Mouse (Mus musculus) testis, postnatal 14 days (tissue): ENCODE data around the gene Tspan8.
"Not testable (repeated sequence)": the region's sequence is repeated elsewhere in the genome, so short reads cannot be mapped to it uniquely, and the experiment has no call there.

Experiments used
- DNase-seq: peaks from one replicate; pipeline ENCODE4 v3.0.0; 2021; ENCODE audit warnings: low spot score

Tspan8 gene

DNA sequence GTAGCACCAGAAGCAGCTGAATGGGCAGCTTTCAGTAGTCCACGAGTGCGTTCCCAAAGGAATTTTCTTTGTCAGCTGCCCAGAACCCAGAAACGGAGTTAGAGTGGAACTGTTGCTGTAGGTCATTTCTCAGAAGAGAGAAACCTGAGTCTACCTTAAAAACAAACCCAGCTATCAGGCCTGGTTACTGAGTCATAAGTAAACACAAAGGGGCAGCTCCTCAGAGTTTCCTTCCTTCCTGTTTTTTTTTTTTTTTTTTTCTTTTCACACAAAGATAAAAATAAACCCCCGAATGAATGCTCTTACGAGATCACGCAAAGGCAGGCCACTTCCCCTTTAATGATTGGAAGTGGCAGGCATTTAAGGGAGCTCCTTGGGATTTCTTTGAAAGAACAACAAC, at the start of gene Tspan8:
TSS of gene Tspan8 (plus strand) at position 322 of the 400 bp plus-strand sequence.
- DNase-seq, result no peak

DNA sequence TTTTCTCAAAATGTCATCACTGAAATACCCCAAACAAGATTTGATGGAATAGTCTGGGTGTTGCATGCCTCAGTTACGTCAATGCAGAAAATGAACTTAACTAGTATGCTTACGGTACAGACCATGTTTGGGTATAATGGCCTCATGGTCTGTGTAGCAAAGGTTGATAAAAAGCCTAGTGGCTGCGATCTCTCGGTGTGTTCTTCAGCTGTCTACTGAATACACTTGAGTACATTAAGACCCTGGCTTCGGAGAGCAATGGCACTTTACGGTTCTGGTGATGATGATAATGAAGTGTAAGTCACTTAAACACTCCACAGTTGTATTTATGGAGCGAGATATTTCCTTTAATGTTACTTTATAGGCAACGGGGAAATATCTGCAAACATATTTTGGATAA, 46.6 kb upstream of the Tspan8 start:
- no peak for DNase-seq

DNA sequence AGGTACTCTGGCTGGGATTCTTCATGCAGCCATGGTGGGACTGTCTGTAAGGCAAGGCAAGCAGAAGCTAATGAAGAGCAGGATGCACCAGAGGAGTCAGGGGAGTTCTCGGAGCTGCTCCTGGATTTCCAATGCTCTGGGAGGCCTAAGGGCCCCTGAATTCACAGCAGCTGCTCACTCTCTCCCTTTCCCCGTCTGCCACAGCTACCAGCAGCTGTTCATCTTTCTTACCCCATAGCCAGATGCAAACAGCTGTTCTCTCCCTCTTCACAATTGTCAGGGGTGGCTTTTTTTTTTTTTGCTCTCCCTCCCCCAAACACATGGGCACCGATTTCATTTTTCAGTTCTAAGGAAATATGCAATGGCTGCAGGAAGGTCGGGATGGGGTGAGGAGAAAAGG, 42.2 kb upstream of the Tspan8 start:
- DNase-seq, result no peak

DNA sequence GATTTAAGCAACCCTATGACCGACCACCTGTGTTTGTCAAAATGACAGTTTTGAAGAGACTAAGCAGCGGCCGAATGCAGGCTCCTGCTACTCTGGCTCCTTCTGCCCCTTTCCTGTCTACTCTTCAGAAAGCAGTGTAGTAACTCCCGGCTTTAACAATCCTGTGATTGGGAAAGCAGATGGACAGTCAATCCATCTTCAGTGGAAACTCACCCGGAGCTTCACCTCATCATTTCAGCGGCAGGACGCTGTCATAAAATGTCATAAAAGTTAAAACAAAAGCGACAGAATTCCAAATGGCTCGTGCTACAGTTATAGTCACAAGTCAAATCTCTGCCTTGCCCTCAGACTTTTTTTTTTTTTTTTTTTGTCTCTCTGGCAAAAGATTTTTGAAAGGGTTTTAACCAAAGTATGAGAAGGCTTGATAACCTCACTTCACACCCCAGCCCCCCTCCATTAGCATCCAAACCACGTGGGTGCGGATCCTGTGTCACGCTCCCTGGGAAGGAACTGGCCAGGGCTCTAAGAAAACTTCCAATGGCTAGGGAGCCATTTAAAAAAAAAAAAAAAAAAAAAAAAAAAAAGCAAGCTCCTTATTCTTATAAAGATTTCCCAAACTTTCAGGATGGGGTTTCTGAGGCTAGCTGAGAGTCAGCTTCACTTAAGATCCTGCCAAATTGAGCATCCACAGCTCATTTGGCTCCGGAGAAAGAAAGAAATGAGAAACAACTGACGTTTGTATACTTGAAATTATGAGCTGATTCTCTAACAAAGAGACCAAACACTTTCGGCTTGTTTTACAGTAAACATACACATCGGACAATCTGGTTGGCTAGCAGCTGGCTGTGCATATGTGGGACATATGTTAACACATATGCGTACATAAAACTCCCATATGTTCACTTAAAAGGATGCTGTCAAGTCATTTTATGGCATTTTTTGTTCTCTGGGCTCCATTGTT, 40.4 kb upstream of the Tspan8 start:
- no peak for DNase-seq

DNA sequence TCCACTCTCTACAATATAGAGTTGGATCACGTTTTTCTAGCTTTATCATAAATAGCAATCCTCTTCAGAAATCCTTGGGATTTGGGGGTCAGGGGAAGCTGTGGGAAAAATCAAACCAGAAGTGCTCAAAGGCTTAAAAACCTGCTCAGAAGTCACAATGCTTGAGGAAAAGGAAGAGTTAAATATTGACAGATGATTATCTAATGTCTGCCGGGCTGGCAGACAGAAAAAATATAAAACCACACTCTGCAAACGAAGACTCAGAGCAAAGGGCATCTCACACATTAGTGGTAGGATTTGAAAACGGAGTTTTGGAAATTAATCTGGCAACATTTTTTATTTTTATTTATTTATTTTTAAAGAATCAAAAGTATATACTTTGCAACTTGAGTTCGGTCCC, 39.3 kb upstream of the Tspan8 start:
- no peak for DNase-seq

DNA sequence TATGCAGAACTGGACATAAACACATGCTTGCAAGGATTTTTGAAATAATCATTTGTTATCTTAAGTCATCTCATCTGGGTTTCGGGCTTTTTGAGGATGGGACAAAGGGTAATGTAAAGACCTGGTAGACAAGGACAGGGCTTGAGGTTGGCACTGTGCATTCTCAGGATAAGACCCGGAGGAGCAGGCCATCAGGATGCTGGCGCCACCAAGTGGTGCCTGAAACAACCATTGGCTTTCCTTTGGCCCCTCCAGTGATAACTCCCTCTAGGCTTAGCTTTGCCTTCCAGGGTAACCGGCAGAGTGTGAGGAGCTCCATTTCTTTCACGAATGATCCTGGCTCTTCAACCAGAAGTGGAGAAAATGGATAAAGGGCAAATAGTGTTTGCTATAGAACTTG, 38.0 kb upstream of the Tspan8 start:
- no peak for DNase-seq

DNA sequence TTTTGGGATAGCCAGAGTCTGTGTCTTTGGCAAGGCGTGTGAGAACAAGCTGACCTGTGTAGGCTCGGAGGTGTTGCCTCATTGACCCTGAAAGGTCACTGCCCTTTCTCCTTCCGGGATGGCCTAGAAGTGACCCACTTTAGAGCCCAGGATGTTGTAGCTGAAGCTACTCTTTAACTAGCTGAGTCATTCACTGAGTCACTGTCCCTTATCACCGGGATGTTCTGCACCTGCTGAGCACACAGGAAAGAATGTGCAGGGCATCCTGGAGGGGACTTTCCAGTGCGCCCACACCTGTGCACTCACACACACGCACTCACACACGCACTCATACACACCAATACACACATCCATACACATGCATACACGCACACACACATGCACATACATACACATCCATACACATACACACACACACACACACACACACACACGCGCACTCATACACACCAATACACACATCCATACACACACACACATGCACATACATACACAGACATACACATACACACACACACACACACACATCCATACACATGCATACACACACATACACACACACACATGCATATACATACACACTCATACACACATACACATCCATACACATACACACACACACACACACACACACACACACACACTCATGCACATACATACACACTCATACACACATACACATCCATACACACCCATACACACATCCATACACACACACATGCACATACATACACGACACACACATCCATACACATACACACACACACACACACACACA, 36.2 kb upstream of the Tspan8 start:
- DNase-seq, result no peak

DNA sequence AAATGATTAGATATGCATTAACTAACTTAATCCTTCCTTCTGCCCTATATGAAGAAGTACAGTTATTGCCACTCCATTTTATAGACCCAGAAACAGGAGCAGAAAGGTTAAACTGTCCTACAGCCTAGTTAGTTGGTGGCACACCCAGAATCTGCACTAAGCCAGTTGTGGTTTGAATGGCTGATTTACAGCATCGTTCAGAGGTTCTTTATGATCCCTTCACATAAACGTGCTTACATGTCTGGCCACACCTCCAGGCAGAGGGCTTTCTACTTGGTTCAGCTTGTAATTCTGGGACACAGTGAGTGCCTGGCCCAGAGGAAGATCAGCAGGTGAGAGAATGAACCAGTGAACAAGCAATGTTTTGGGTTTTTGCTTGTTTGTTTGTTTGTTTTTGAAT, 33.4 kb upstream of the Tspan8 start:
- DNase-seq, result no peak

DNA sequence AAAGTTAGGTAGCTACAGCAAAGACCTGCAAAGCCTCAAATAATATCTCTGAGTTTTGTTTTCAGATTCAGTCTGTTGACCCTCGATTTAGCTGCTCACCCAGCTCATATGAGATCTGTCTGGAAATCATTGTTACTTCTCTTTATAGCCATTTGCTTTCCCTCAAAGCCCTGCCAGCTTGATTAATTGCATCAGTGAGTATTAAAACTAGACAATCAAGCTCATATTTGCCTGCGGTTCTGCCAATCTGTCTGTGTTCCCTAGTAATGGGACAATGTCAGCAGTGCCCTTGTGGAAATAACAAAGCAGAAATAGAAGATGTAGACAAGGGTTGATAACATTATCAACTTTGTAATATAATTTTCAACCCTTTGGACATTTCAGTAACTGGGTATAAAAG, 25.8 kb upstream of the Tspan8 start:
- no peak for DNase-seq

DNA sequence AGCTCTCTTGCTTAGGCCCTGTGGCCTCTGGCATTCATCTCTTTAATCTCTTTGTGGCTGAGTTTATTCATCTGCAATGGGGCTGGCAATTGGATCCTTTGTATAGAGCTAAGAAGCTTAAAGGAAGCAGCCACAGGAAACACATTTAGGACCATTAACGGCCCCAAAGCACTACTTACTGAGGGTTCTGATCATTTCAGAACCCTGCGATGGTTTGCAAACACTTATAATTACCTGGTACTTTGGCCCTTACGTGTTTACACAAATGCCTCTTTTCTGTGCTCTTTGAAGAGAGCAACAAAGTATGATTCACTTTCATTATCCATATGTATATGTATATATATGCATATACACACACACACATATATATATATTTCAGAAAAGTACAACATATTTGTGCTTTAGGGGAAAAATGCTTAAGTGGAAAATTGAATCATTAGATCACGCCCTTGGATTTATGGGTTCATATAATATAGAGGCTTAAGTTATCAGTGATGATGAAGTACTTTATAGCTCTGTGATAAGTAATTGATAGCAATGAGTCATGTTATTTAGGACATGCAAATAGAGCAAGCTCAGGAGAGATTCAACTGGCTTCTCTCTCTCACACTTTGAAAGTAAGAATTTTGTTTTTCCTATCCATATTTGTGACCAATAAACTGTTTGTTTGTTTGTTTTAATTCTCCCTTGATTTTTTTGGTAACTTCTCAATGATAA, 20.4 kb upstream of the Tspan8 start:
- no peak for DNase-seq

DNA sequence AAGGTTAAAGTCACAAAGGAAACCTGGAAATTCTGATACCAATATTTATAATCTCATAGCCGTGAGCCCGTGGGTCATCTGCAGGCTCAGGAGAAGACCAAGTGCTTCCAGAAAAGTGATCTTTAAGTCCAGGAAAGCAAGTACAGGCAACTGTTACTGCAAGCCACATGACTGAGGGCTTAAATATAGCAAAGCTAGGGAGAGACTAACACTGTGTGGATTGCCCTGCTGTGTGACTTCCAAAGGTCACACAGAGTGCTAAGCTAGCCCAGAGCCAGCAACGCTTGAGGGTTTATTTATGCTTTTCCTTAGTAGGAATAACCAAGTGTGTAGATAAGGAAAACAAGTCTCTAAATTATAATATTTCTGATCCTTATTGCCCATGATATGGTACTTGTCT, 15.2 kb upstream of the Tspan8 start:
- no peak for DNase-seq

DNA sequence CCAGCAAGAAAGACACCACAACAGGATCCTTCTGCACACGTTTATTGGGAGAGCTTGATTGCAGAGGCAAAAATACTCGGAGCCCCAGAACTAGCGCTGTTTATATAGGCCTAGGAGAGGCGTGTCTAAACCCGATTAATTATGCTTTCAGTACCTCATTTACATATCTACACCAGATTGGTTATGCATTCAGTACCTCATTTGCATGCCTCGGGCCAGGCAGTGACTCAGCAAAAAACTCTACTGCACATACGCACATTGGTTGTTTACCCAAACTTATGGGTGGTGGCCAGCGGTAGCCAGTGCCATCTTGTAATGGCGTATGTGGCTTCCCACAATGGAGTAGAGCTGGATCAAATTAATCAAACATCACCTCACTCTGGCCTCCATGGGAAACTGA, 13.6 kb upstream of the Tspan8 start:
- DNase-seq, result not testable (repeated sequence)

DNA sequence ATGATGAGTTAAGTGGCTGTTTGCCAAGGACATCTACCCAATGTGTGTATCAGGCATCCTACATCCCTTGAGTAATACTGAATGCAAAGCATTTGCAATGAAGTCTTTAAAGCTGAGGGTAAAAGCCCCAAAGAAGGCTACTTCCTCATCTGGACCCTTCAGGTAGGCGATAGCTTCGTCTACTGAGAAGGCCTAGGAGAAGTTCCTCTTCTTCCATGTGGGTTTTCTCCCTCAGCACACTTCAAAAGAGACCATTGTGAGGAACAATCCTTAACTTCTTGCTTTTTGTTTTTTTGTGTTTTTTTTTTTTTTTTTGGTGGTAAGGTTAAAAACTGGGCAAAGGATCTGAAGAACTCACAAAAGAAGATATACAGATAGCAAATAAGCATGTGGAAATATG, 12.9 kb upstream of the Tspan8 start:
- DNase-seq, result no peak

DNA sequence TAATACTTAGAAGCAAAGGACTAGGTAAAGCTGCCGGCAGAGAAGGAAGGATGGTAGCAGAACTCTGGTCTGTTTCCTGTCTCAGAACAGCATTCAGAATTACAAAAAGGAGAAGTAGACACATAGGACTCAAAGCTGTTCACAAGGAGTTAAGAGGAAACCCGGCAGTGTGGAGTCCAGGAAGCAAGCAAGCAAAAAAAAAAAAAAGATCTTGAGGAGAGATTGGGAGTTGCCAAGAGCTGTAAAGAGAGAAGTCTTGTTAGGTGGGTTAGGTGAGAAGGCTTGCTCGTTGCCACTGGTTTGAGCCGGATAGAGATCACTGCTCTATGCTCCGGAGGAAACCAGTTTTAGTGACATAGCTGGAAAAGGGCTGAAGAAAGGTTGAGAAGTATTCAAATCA, 10.6 kb upstream of the Tspan8 start:
- no peak for DNase-seq

DNA sequence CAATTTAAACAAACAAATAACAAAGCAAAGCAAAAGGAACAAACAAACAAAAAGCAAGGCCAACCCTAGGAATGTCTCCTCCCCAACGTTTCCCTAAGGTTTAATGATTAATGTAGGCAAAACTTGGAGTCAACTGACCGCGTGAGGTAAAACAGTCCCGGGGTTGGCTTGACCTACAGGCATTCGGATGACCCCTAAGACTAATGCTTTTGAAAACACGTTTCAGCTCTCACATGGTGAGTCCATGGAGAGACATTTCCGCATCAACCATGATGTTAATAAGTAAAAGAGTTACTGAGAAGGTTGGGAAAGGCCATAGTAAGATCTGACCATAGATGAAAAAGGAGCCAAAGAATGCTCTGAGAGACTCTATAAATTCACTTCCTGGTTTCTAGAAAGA, 7.5 kb upstream of the Tspan8 start:
- DNase-seq, result no peak

DNA sequence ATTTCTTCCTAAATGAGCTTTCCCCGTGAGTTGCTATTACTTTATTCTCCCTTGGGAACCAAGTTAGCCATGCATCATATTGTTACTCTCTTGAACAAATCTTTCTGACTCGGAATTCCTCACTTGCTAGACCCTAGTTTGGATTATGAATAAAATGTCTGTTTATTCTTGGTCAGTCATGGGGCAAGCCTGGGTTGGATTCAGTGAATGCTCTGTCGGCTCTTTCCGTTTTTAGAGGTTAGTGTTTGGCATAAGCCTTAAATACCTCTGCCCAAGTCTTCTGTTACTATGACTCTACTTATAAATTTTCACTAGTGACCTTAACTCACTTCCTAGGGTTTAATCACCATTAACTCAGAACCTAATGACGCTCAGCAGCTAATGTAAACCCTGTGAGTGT, 5.1 kb upstream of the Tspan8 start:
- no peak for DNase-seq

DNA sequence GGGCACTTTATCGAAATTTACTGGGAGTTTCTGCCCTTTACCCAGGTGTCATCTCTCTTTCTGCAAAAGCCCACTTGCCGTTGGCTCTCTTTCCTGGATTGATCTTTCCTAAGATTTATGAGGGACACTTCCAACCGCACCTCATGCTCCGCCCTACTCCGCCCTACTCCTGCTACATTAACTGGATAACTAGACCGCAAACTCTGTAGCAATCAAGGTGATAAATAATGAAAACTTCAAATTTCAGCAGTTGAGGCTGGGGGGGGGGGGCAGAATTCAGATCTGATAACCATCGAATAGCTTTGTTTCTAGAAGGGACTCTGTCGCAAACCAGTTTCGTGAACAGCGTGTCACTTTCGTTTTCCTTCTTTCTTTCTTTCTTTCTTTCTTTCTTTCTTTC, 1.8 kb upstream of the Tspan8 start:
- no peak for DNase-seq

DNA sequence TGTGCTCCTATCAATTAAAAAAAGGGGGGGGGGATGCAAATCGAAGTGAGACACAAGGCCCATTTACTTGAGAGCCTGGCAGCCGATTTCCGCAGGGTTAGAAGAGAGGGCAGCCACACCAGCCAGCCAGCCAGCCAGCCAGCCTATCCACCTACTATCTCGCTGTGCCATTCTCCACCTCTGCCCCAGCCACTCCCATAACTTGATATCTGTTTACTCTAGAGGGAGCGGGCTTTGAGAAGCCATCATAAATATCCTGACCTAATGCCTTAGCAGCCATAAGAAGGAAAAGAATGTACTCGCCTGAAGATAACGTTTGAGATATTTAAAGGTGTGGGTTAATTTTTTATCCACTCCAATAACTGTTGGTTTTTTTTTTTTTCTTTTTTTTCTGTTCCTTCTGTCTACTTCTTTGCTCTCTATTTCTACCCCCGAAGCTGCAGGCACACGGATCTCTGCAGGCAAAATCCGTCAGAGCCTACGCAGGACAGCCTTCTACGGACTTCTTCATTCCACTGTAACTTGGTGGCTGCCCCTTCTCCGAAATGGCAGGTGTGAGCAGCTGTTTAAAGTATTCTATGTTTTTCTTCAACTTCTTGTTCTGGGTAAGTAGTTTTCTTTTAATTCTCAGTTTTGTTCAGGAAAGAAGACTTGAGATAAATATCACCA, 558 bp downstream of the Tspan8 start:
- no peak for DNase-seq

DNA sequence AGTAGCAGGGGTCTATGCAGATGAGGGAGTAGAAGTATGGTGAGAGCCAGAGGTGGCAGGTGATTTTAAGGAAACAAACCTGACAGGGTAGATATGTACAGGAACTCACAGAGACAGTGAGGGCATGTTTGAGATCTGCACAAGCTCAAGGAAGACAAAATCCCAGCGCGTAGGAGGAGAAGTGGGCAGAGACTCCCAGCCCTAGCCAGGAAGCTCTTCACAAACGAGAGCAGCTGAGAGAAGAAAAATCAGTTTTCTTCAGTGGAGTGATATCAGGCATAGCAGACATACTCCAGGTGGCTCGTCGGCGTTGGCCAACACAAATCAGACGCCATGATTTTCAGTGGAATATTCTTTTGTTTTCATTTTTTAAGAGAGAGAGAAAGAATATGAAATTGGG, 8.7 kb downstream of the Tspan8 start:
- DNase-seq, result no peak

DNA sequence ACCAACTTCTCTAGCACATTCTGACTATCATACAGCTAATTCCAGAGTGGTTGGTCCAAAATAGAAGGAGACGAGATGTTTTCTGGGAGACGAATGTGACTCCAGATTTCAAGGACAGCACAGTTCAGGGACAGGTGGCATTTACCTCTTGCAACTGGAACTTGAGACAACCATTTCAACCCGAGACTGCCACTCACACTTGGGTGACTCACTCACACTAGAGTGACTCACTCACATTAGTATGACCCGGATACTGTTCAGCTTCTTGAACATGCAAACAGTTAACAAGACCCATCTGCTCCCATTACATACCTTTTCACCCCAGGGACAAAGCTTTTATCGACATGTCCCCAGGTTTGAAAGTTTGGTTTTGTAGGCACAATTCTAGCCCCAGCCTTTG, 12.2 kb downstream of the Tspan8 start:
- DNase-seq, result no peak

DNA sequence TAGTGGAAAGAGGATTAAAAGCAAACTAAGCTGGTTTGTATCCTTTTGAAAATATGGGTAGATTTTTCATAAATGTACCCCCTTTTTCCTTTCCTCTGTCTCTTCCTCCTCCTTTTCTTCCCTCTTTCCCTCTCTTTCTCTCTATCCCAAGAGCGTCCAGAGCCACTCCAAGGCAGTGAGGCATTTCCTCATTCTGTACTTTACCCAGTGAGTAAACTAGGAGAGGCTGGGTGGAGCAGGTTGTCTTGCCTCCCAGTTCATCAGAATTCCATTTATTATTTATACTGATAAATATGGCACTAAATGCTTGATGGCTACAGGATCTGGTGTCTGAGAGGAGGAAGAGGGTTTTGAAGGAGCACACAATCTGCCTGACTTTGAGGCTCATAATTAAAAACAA, 13.1 kb downstream of the Tspan8 start:
- DNase-seq, result no peak

DNA sequence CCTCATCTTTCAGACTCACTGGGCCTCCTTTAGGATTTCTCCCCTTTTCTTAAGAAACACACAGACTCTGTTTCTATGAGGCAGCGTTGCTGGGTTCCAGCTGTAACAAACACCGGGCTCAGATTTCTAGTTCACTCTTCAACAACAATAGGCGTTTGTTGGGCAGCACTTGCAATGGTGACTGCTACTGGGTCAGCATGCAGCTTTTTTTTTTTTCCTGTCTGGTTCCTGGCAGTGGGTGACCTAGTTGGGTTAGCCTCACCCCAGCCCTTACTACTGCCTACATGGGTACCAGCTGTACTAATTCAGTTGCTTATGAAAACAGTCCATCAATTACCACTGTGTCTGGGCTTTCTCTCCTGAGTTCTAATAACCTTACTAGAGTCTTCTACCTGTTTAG, 14.1 kb downstream of the Tspan8 start:
- no peak for DNase-seq
